Mouse (Mus musculus) limb, embryonic 14.5 days (tissue): ENCODE data around the gene Gm5485. TPM values are rescaled to one million over a fixed set of nuclear protein-coding genes. Genes with fewer than 3 reads are reported as not detected.

ENCODE experiments used
- ATAC-seq: fragments of 200-750 bp; cut with Nextera tagmentation; 2 replicates; pipeline ENCODE4 v1.8.0; 2017; ENCODE audit warnings: low read depth, moderate number of reproducible peaks, moderate TSS enrichment; ENCODE audit not compliant: low FRiP score
- DNase-seq: peaks from one replicate; pipeline ENCODE4 v3.0.0-alpha.2; 2015; ENCODE audit warnings: low spot score
- H3K27ac ChIP-seq: fragments of 300-500 bp; sonication (generic); replicated peaks from 2 replicates; pipeline ENCODE4 v1.5.1; 2014; ENCODE audit warnings: low read depth, mild to moderate bottlenecking, low read length, moderate library complexity, mixed read lengths
- H3K27me3 ChIP-seq: fragments of 300-500 bp; sonication (generic); 2 replicates; pipeline ENCODE4 v1.6.1; 2014; ENCODE audit warnings: low read length, mixed read lengths; ENCODE audit not compliant: control insufficient read depth, insufficient read depth
- H3K36me3 ChIP-seq: fragments of 300-500 bp; sonication (generic); 2 replicates; pipeline ENCODE4 v1.6.1; 2014; ENCODE audit warnings: mild to moderate bottlenecking, low read length, moderate library complexity, mixed read lengths; ENCODE audit not compliant: control insufficient read depth, insufficient read depth
- H3K4me1 ChIP-seq: fragments of 300-500 bp; sonication (generic); 2 replicates; pipeline ENCODE4 v1.6.1; 2014; ENCODE audit warnings: antibody characterized with exemption, low read length, mixed read lengths; ENCODE audit not compliant: control insufficient read depth, insufficient read depth
- H3K4me2 ChIP-seq: fragments of 300-500 bp; sonication (generic); replicated peaks from 2 replicates; pipeline ENCODE4 v1.6.1; 2014; ENCODE audit warnings: low read depth, mild to moderate bottlenecking, low read length, moderate library complexity; ENCODE audit not compliant: severe bottlenecking
- H3K4me3 ChIP-seq: fragments of 300-500 bp; sonication (generic); replicated peaks from 2 replicates; pipeline ENCODE4 v1.5.1; 2014; ENCODE audit warnings: low read length
- H3K9ac ChIP-seq: fragments of 300-500 bp; sonication (generic); 2 replicates; pipeline ENCODE4 v1.6.1; 2014; ENCODE audit warnings: mild to moderate bottlenecking, low read depth, low read length, moderate library complexity; ENCODE audit not compliant: severe bottlenecking
- H3K9me3 ChIP-seq: fragments of 300-500 bp; sonication (generic); 2 replicates; pipeline ENCODE4 v1.6.1; 2016; ENCODE audit warnings: low read length; ENCODE audit not compliant: control insufficient read depth
- POLR2A ChIP-seq: fragments of 200-500 bp; IDR thresholded peaks from 2 replicates; pipeline ENCODE4 v1.8.0; 2012; ENCODE audit warnings: inconsistent platforms, mild to moderate bottlenecking, moderate library complexity, borderline replicate concordance; ENCODE audit not compliant: insufficient read depth, insufficient read length; ENCODE audit errors: extremely low read depth
- WGBS: fragments of 180-500 bp; shearing (Covaris S2); extraction: QIAGEN DNeasy Blood & Tissue Kit; methylation state at CpG from one replicate; pipeline ENCODE4 v1.1.7; 2014; 5-methylcytosine and 5-hydroxymethylcytosine counted together
- polyA plus RNA-seq, 2 experiments: library from polyadenylated mRNA; depleted of rRNA in 1 of 2; stranded (reverse) in 1 of 2; unstranded in 1 of 2; fragments of >200 nt; fragmentation: Nextera tagmentation in 1 of 2; extraction: Ambion mirVana in 1 of 2; gene quantifications; 2 replicates each; pipeline versions ENCODE4 v1.2.1 to v1.2.3; 2012 to 2014

The Gm5485 gene
- polyA plus RNA-seq, 2 experiments: not detected

- no peak for DNase-seq
- Histone ChIP-seq H3K4me2 (no peak overlapping the region), H3K4me1 (no peaks in the 10 kb centered on the region; the same call in 1 of the 2 replicates), H3K27me3 (no peaks in the 10 kb centered on the region), H3K36me3 (no peaks in the 10 kb centered on the region), H3K4me3 (no peak overlapping the region), H3K9ac (no peak overlapping the region), H3K9me3 (no peaks in the 10 kb centered on the region), H3K27ac (no peak overlapping the region)
- WGBS: 93% methylated on average over 3 of the region's 3 CpGs
- ATAC-seq: no peak
- TF ChIP-seq POLR2A: no peak
Observed at GRCm38 (mm10) chr16:48403423-48403822, 8.8 kb downstream of the Gm5485 start.

- H3K36me3 ChIP-seq: no peaks in the 10 kb centered on the region
- no peaks in the 10 kb centered on the region for H3K27me3 ChIP-seq
- no peaks in the 10 kb centered on the region; the same call in 1 of the 2 replicates for H3K4me1 ChIP-seq
- no peaks in the 10 kb centered on the region for H3K9me3 ChIP-seq
- H3K27ac ChIP-seq: no peak overlapping the region
- no peak for DNase-seq
- H3K4me2 ChIP-seq: no peak overlapping the region
- H3K4me3 ChIP-seq: no peak overlapping the region
- no peak overlapping the region for H3K9ac ChIP-seq
- 62% methylated on average over 4 of the region's 4 CpGs for WGBS
- no peak for TF ChIP-seq POLR2A
- no peak for ATAC-seq
Observed at GRCm38 (mm10) chr16:48402963-48403362, 9.3 kb downstream of the Gm5485 start.

- DNase-seq (no peak), ATAC-seq (no peak)
- no peak overlapping the region for H3K27ac ChIP-seq
- no peak overlapping the region for H3K4me2 ChIP-seq
- TF ChIP-seq POLR2A: no peak
- 92% methylated on average over 2 of the region's 2 CpGs for WGBS
- no peaks in the 10 kb centered on the region for H3K36me3 ChIP-seq
- no peak overlapping the region for H3K9ac ChIP-seq
- H3K4me3 ChIP-seq: no peak overlapping the region
- H3K27me3 ChIP-seq: no peaks in the 10 kb centered on the region
- H3K4me1 ChIP-seq: no peaks in the 10 kb centered on the region
- H3K9me3 ChIP-seq: no peaks in the 10 kb centered on the region
Observed at GRCm38 (mm10) chr16:48395278-48395677, 16.9 kb downstream of the Gm5485 start.

- Histone ChIP-seq H3K4me3 (no peak overlapping the region), H3K4me1 (no peaks in the 10 kb centered on the region), H3K27ac (no peak overlapping the region), H3K9me3 (no peaks in the 10 kb centered on the region), H3K9ac (no peak overlapping the region), H3K36me3 (no peaks in the 10 kb centered on the region), H3K27me3 (no peaks in the 10 kb centered on the region), H3K4me2 (no peak overlapping the region)
- 78% methylated on average over 2 of the region's 2 CpGs for WGBS
- ATAC-seq (no peak), DNase-seq (no peak)
- TF ChIP-seq POLR2A: no peak
Observed at GRCm38 (mm10) chr16:48386982-48387381, 25.2 kb downstream of the Gm5485 start.

GRCm38 (mm10) chr16:48383582-48384257, 28.5 kb downstream of the Gm5485 start:
- no peak overlapping the region for H3K4me2 ChIP-seq
- no peak overlapping the region for H3K27ac ChIP-seq
- no peak for ATAC-seq
- H3K4me1 ChIP-seq: no peaks in the 10 kb centered on the region
- H3K27me3 ChIP-seq: no peaks in the 10 kb centered on the region
- no peak for TF ChIP-seq POLR2A
- H3K9ac ChIP-seq: no peak overlapping the region
- 66% methylated on average over 3 of the region's 3 CpGs for WGBS
- no peaks in the 10 kb centered on the region for H3K36me3 ChIP-seq
- H3K9me3 ChIP-seq: no peaks in the 10 kb centered on the region
- no peak for DNase-seq
- H3K4me3 ChIP-seq: no peak overlapping the region
